Mouse (Mus musculus): ENCODE measurements around the gene Klhdc7a. TPM values are rescaled to one million over a fixed set of nuclear protein-coding genes. Genes with fewer than 3 reads are reported as not detected.
A peak's percentile ranks its signal among the peaks of the same experiment; 100 is the strongest.

Gene Klhdc7a
- polyA plus RNA-seq (2015; fragmentation: Nextera tagmentation; extraction: Ambion mirVana), result 0.12 and 0.17 TPM in 2 replicates

- Histone ChIP-seq H3K27me3 (no peaks in the 10 kb centered on the region), H3K27ac (peak within 1 kb of the TSS; percentile 59; the same call in 1 of the 2 replicates), H3K9ac (no peak within 1 kb of the TSS), H3K36me3 (no peaks in the 10 kb centered on the region), H3K4me1 (replicated peaks) (no peaks in the 10 kb centered on the region), H3K9me3 (replicated peaks) (no peaks in the 10 kb centered on the region), H3K4me2 (peak within 1 kb of the TSS; percentile 19), H3K4me3 (replicated peaks) (no peak within 1 kb of the TSS)
- 65% methylated on average over 4 of the region's 4 CpGs for WGBS (ENCODE audit: insufficient replicate concordance)
- DNase-seq (no peak), ATAC-seq (ENCODE audit: low read depth) (peak; percentile 56)
Observed at GRCm38 (mm10) chr4:139967922-139968321, at the start of gene Klhdc7a. Gene Klhdc7a (minus strand): TSS chr4:139968026.

- 57% methylated on average over 7 of the region's 7 CpGs for WGBS (ENCODE audit: insufficient replicate concordance)
Observed at GRCm38 (mm10) chr4:140015916-140016315, 48.1 kb upstream of the Klhdc7a start.

GRCm38 (mm10) chr4:140010728-140011470, 43.1 kb upstream of the Klhdc7a start:
- Histone ChIP-seq H3K4me1 (replicated peaks) (no peaks in the 10 kb centered on the region), H3K4me3 (replicated peaks) (no peak overlapping the region), H3K4me2 (no peak overlapping the region), H3K27ac (no peak overlapping the region), H3K36me3 (no peaks in the 10 kb centered on the region), H3K27me3 (peaks cover 3% of the 10 kb centered on the region; the same call in 1 of the 2 replicates), H3K9ac (no peak overlapping the region), H3K9me3 (replicated peaks) (no peaks in the 10 kb centered on the region)
- DNase-seq (no peak), ATAC-seq (ENCODE audit: low read depth) (no peak)
- 54% methylated on average over 11 of the region's 11 CpGs for WGBS (ENCODE audit: insufficient replicate concordance)

More at GRCm38 (mm10) chr4:140015916-140016315, 48.1 kb upstream of the Klhdc7a start:
- DNase-seq (no peak), ATAC-seq (ENCODE audit: low read depth) (no peak)
- Histone ChIP-seq H3K27me3 (no peaks in the 10 kb centered on the region), H3K4me1 (replicated peaks) (no peaks in the 10 kb centered on the region), H3K27ac (no peak overlapping the region), H3K9me3 (replicated peaks) (no peaks in the 10 kb centered on the region), H3K36me3 (no peaks in the 10 kb centered on the region), H3K4me3 (replicated peaks) (no peak overlapping the region), H3K4me2 (no peak overlapping the region), H3K9ac (no peak overlapping the region)

- H3K4me2 ChIP-seq, result no peak overlapping the region
- ATAC-seq (ENCODE audit: low read depth) (no peak), DNase-seq (no peak)
Observed at GRCm38 (mm10) chr4:140004932-140005331, 37.1 kb upstream of the Klhdc7a start.

GRCm38 (mm10) chr4:140004170-140004569, 36.3 kb upstream of the Klhdc7a start:
- Histone ChIP-seq H3K36me3 (no peaks in the 10 kb centered on the region), H3K4me1 (replicated peaks) (no peaks in the 10 kb centered on the region), H3K4me2 (no peak overlapping the region), H3K4me3 (replicated peaks) (no peak overlapping the region), H3K9me3 (replicated peaks) (no peaks in the 10 kb centered on the region), H3K9ac (no peak overlapping the region), H3K27ac (no peak overlapping the region), H3K27me3 (peaks cover 51% of the 10 kb centered on the region)
- WGBS (ENCODE audit: insufficient replicate concordance), result 5% methylated on average over 12 of the region's 12 CpGs
- DNase-seq (no peak), ATAC-seq (ENCODE audit: low read depth) (no peak)

More at GRCm38 (mm10) chr4:140004932-140005331, 37.1 kb upstream of the Klhdc7a start:
- Histone ChIP-seq H3K36me3 (no peaks in the 10 kb centered on the region), H3K27ac (no peak overlapping the region), H3K9me3 (replicated peaks) (no peaks in the 10 kb centered on the region), H3K4me1 (replicated peaks) (no peaks in the 10 kb centered on the region), H3K27me3 (peaks cover 51% of the 10 kb centered on the region), H3K4me3 (replicated peaks) (no peak overlapping the region), H3K9ac (no peak overlapping the region)
- 8% methylated on average over 5 of the region's 5 CpGs for WGBS (ENCODE audit: insufficient replicate concordance)

GRCm38 (mm10) chr4:140002069-140002468, 34.2 kb upstream of the Klhdc7a start:
- DNase-seq (no peak), ATAC-seq (ENCODE audit: low read depth) (no peak)
- H3K27me3 ChIP-seq, result peaks cover 51% of the 10 kb centered on the region
- H3K4me1 ChIP-seq (replicated peaks), result no peaks in the 10 kb centered on the region
- no peak overlapping the region for H3K4me2 ChIP-seq
- no peaks in the 10 kb centered on the region for H3K9me3 ChIP-seq (replicated peaks)
- 15% methylated on average over 12 of the region's 12 CpGs for WGBS (ENCODE audit: insufficient replicate concordance)
- H3K27ac ChIP-seq, result no peak overlapping the region
- no peak overlapping the region for H3K9ac ChIP-seq
- no peaks in the 10 kb centered on the region for H3K36me3 ChIP-seq
- H3K4me3 ChIP-seq (replicated peaks), result no peak overlapping the region

- no peaks in the 10 kb centered on the region for H3K9me3 ChIP-seq (replicated peaks)
- DNase-seq (no peak), ATAC-seq (ENCODE audit: low read depth) (no peak)
Observed at GRCm38 (mm10) chr4:140000911-140001310, 33.1 kb upstream of the Klhdc7a start.

GRCm38 (mm10) chr4:139999033-139999432, 31.2 kb upstream of the Klhdc7a start:
- Histone ChIP-seq H3K4me1 (replicated peaks) (no peaks in the 10 kb centered on the region), H3K4me2 (no peak overlapping the region), H3K9me3 (replicated peaks) (no peaks in the 10 kb centered on the region), H3K36me3 (no peaks in the 10 kb centered on the region), H3K27me3 (peaks cover 31% of the 10 kb centered on the region), H3K9ac (no peak overlapping the region), H3K4me3 (replicated peaks) (no peak overlapping the region), H3K27ac (no peak overlapping the region)
- 42% methylated on average over 7 of the region's 7 CpGs for WGBS (ENCODE audit: insufficient replicate concordance)
- no peak for ATAC-seq (ENCODE audit: low read depth)
- no peak for DNase-seq

More at GRCm38 (mm10) chr4:140000911-140001310, 33.1 kb upstream of the Klhdc7a start:
- Histone ChIP-seq H3K4me3 (replicated peaks) (no peak overlapping the region), H3K27ac (no peak overlapping the region), H3K36me3 (no peaks in the 10 kb centered on the region), H3K4me1 (replicated peaks) (no peaks in the 10 kb centered on the region), H3K9ac (no peak overlapping the region), H3K27me3 (peaks cover 48% of the 10 kb centered on the region), H3K4me2 (no peak overlapping the region)
- WGBS (ENCODE audit: insufficient replicate concordance), result 63% methylated on average over 5 of the region's 5 CpGs

- Histone ChIP-seq H3K27me3 (peaks cover 3% of the 10 kb centered on the region; the same call in 1 of the 2 replicates), H3K36me3 (no peaks in the 10 kb centered on the region), H3K4me1 (replicated peaks) (no peaks in the 10 kb centered on the region), H3K4me3 (replicated peaks) (no peak overlapping the region), H3K9me3 (replicated peaks) (no peaks in the 10 kb centered on the region), H3K27ac (no peak overlapping the region), H3K9ac (no peak overlapping the region), H3K4me2 (no peak overlapping the region)
- ATAC-seq (ENCODE audit: low read depth), result no peak
- DNase-seq, result no peak
- WGBS (ENCODE audit: insufficient replicate concordance), result 54% methylated on average over 8 of the region's 8 CpGs
Observed at GRCm38 (mm10) chr4:139995659-139996058, 27.8 kb upstream of the Klhdc7a start.

- DNase-seq (no peak), ATAC-seq (ENCODE audit: low read depth) (no peak)
- Histone ChIP-seq H3K36me3 (no peaks in the 10 kb centered on the region), H3K4me1 (replicated peaks) (no peaks in the 10 kb centered on the region), H3K9me3 (replicated peaks) (no peaks in the 10 kb centered on the region), H3K4me2 (no peak overlapping the region), H3K27ac (no peak overlapping the region), H3K9ac (no peak overlapping the region), H3K27me3 (no peaks in the 10 kb centered on the region), H3K4me3 (replicated peaks) (no peak overlapping the region)
- WGBS (ENCODE audit: insufficient replicate concordance), result 19% methylated on average over 14 of the region's 16 CpGs
Observed at GRCm38 (mm10) chr4:139993111-139993755, 25.4 kb upstream of the Klhdc7a start.

- Histone ChIP-seq H3K27me3 (0 out of 2 replicates have a peak, but pooled peaks cover 5% of the 10 kb centered on the region), H3K27ac (no peak overlapping the region), H3K36me3 (no peaks in the 10 kb centered on the region), H3K9ac (no peak overlapping the region), H3K4me2 (no peak overlapping the region), H3K9me3 (replicated peaks) (no peaks in the 10 kb centered on the region), H3K4me1 (replicated peaks) (no peaks in the 10 kb centered on the region), H3K4me3 (replicated peaks) (no peak overlapping the region)
- ATAC-seq (ENCODE audit: low read depth), result no peak
- DNase-seq, result no peak
- 40% methylated on average over 7 of the region's 7 CpGs for WGBS (ENCODE audit: insufficient replicate concordance)
Observed at GRCm38 (mm10) chr4:139986913-139987312, 19.1 kb upstream of the Klhdc7a start.

Measured in liver, embryonic 13.5 days (tissue).